Mouse (Mus musculus): Measurements from ENCODE around the gene Wdr18.

The Wdr18 gene

GRCm38 (mm10) chr10:79959847-79960601 lies at the start of gene Wdr18:
TSS of gene Wdr18 (plus strand) at chr10:79960152.
- peak; percentile 100 for DNase-seq (ENCODE audit: low read depth in 1 of 2, low spot score in 2 of 2)

GRCm38 (mm10) chr10:79910556-79910955 lies 49.4 kb upstream of the Wdr18 start, which contains the start of gene Gm26602:
TSS of gene Gm26602 (plus strand) at chr10:79910856.
- DNase-seq (ENCODE audit: low read depth in 1 of 2, low spot score in 2 of 2): no peak

- no peak for DNase-seq (ENCODE audit: low read depth in 1 of 2, low spot score in 2 of 2)
Observed at GRCm38 (mm10) chr10:79912412-79912811, 47.5 kb upstream of the Wdr18 start.

- no peak for DNase-seq (ENCODE audit: low read depth in 1 of 2, low spot score in 2 of 2)
Observed at GRCm38 (mm10) chr10:79914131-79914947, 45.6 kb upstream of the Wdr18 start.

- no peak for DNase-seq (ENCODE audit: low read depth in 1 of 2, low spot score in 2 of 2)
Observed at GRCm38 (mm10) chr10:79914948-79915596, 44.9 kb upstream of the Wdr18 start.

- no peak for DNase-seq (ENCODE audit: low read depth in 1 of 2, low spot score in 2 of 2)
Observed at GRCm38 (mm10) chr10:79916081-79916480, 43.9 kb upstream of the Wdr18 start.

GRCm38 (mm10) chr10:79916808-79917531 lies 43.0 kb upstream of the Wdr18 start, which contains the start of gene Kiss1r:
TSS of gene Kiss1r (plus strand) at chr10:79916971.
- peak; percentile 42 to 79 for DNase-seq (ENCODE audit: low read depth in 1 of 2, low spot score in 2 of 2)

GRCm38 (mm10) chr10:79917532-79918100 lies 42.3 kb upstream of the Wdr18 start:
- DNase-seq (ENCODE audit: low read depth in 1 of 2, low spot score in 2 of 2): no peak

- DNase-seq (ENCODE audit: low read depth in 1 of 2, low spot score in 2 of 2): no peak
Observed at GRCm38 (mm10) chr10:79918231-79919078, 41.5 kb upstream of the Wdr18 start.

- no peak for DNase-seq (ENCODE audit: low read depth in 1 of 2, low spot score in 2 of 2)
Observed at GRCm38 (mm10) chr10:79919251-79919849, 40.6 kb upstream of the Wdr18 start.

GRCm38 (mm10) chr10:79920056-79920890 lies 39.7 kb upstream of the Wdr18 start:
- no peak for DNase-seq (ENCODE audit: low read depth in 1 of 2, low spot score in 2 of 2)

- DNase-seq (ENCODE audit: low read depth in 1 of 2, low spot score in 2 of 2): no peak
Observed at GRCm38 (mm10) chr10:79920958-79921535, 38.9 kb upstream of the Wdr18 start, which contains the start of gene R3hdm4. TSS of gene R3hdm4 (minus strand) at chr10:79921208.

GRCm38 (mm10) chr10:79921572-79921971 lies 38.4 kb upstream of the Wdr18 start:
- DNase-seq (ENCODE audit: low read depth in 1 of 2, low spot score in 2 of 2): no peak

- peak; percentile 76 to 90 for DNase-seq (ENCODE audit: low read depth in 1 of 2, low spot score in 2 of 2)
Observed at GRCm38 (mm10) chr10:79924998-79925784, 34.8 kb upstream of the Wdr18 start.

GRCm38 (mm10) chr10:79925785-79926490 lies 34.0 kb upstream of the Wdr18 start:
- no peak for DNase-seq (ENCODE audit: low read depth in 1 of 2, low spot score in 2 of 2)

- peak; percentile 59 to 78 for DNase-seq (ENCODE audit: low read depth in 1 of 2, low spot score in 2 of 2)
Observed at GRCm38 (mm10) chr10:79926491-79927323, 33.2 kb upstream of the Wdr18 start, which contains the start of gene Arid3a. TSS of gene Arid3a (plus strand) at chr10:79927043.
